Mouse (Mus musculus) kidney, adult 11 months (tissue): ENCODE measurements around the gene Dync1li1.
"Not testable (repeated sequence)": the region's sequence is repeated elsewhere in the genome, so short reads cannot be mapped to it uniquely, and the experiment has no call there.

Source experiments
- DNase-seq: peaks from one replicate; pipeline ENCODE4 v3.0.0; 2022

Gene Dync1li1

GRCm38 (mm10) chr9:114688252-114688952 is at the start of gene Dync1li1:
TSS of gene Dync1li1 (plus strand) at chr9:114688790.
- peak; percentile 97 for DNase-seq

- DNase-seq = no peak
Measured at GRCm38 (mm10) chr9:114639186-114639748, 49.3 kb upstream of the Dync1li1 start.

GRCm38 (mm10) chr9:114639839-114640646 is 48.5 kb upstream of the Dync1li1 start, which contains the start of gene Cnot10:
TSS of gene Cnot10 (minus strand) at chr9:114640184.
- peak; percentile 96 for DNase-seq

- DNase-seq = no peak
Measured at GRCm38 (mm10) chr9:114646556-114647505, 41.8 kb upstream of the Dync1li1 start.

GRCm38 (mm10) chr9:114647506-114648432 is 40.8 kb upstream of the Dync1li1 start:
- peak; percentile 19 for DNase-seq

GRCm38 (mm10) chr9:114648472-114648871 is 40.1 kb upstream of the Dync1li1 start:
- DNase-seq = not testable (repeated sequence)

- no peak for DNase-seq
Measured at GRCm38 (mm10) chr9:114649371-114649770, 39.2 kb upstream of the Dync1li1 start.

- no peak for DNase-seq
Measured at GRCm38 (mm10) chr9:114650938-114651634, 37.5 kb upstream of the Dync1li1 start.

GRCm38 (mm10) chr9:114655356-114655755 is 33.2 kb upstream of the Dync1li1 start:
- no peak for DNase-seq

- DNase-seq = no peak
Measured at GRCm38 (mm10) chr9:114656701-114657100, 31.9 kb upstream of the Dync1li1 start.

- DNase-seq = no peak
Measured at GRCm38 (mm10) chr9:114660506-114660905, 28.1 kb upstream of the Dync1li1 start.

GRCm38 (mm10) chr9:114660983-114661382 is 27.6 kb upstream of the Dync1li1 start:
- no peak for DNase-seq

GRCm38 (mm10) chr9:114661991-114662390 is 26.6 kb upstream of the Dync1li1 start:
- peak; percentile 20 for DNase-seq

- no peak for DNase-seq
Measured at GRCm38 (mm10) chr9:114663782-114664181, 24.8 kb upstream of the Dync1li1 start.

- no peak for DNase-seq
Measured at GRCm38 (mm10) chr9:114666858-114667257, 21.7 kb upstream of the Dync1li1 start.

- DNase-seq = no peak
Measured at GRCm38 (mm10) chr9:114668047-114668446, 20.5 kb upstream of the Dync1li1 start.

- peak; percentile 43 for DNase-seq
Measured at GRCm38 (mm10) chr9:114669011-114669410, 19.6 kb upstream of the Dync1li1 start.

GRCm38 (mm10) chr9:114671946-114672345 is 16.6 kb upstream of the Dync1li1 start:
- no peak for DNase-seq

GRCm38 (mm10) chr9:114672703-114673561 is 15.7 kb upstream of the Dync1li1 start:
- DNase-seq = no peak

GRCm38 (mm10) chr9:114673626-114674025 is 15.0 kb upstream of the Dync1li1 start:
- no peak for DNase-seq
